In the genomic region with DNA sequence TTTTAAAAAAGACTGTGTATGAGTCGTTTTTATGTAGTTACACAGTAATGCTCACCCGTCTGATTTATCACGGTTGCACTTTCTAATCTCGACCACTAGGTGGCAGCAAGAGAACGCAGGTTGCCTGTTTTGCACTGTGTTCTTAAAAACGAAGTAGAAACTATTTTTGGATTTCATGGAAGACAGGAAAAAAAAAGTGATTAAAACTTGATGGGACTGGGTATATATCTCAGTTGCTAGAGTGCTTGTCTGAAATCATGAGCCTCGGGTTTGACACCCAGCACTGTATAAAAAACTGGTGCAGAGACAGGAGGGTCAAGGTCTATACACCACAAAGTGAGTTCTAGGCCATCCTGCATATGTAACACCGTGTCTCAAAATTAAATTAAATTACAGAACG, we compare ENCODE assay signal across 8 mouse cellular contexts. TPM values are rescaled to one million over a fixed set of nuclear protein-coding genes. Genes with fewer than 3 reads are reported as not detected.
DNase-seq lines count a peak whose midpoint lies in the region; ATAC-seq and TF ChIP-seq lines count a peak whose summit lies in the region.

No protein-coding gene starts in this region.

- DNase-seq in gastrocnemius, postnatal 10 days, result peak; percentile 16
- no peak for DNase-seq in gastrocnemius, postnatal 25 days
- DNase-seq in G1E (ENCODE audit: low spot score), result peak; percentile 19
- peak; percentile 32 to 42 for DNase-seq in cerebellum, postnatal 36 days
- peak; percentile 55 for DNase-seq in heart, postnatal 4 days
- peak; percentile 46 to 61 for DNase-seq in layer of hippocampus, postnatal 10 days (ENCODE audit: low spot score in 2 of 2)
- DNase-seq in splenic B cell, adult 2 months (ENCODE audit: low read depth, low spot score), result peak; percentile 70

- TF ChIP-seq CTCF in G1E (IDR thresholded peaks at IDR 0.05; ENCODE audit: low read depth, low read length), result peak; percentile 82

- ATAC-seq in G1E (ENCODE audit: extremely low read depth, insufficient number of reproducible peaks, low FRiP score, poor library complexity, severe bottlenecking), result peak; percentile 49; the same call in 1 of the 2 replicates
- peak; percentile 79 for ATAC-seq in megakaryocyte-erythroid progenitor cell, adult 5-6 weeks (replicated peaks; ENCODE audit: low FRiP score, low TSS enrichment, poor library complexity, severe bottlenecking)

- no peaks in the 10 kb centered on the region for H3K36me3 ChIP-seq in G1E (replicated peaks)
- no peaks in the 10 kb centered on the region for H3K36me3 ChIP-seq in splenic B cell, adult 2 months (ENCODE audit: control insufficient read depth, insufficient read depth, low read length, poor library complexity, severe bottlenecking)

- H3K4me3 ChIP-seq in G1E (ENCODE audit: low read depth, low read length), result no peak overlapping the region

- no peaks in the 10 kb centered on the region for H3K9me3 ChIP-seq in G1E (replicated peaks)

- peaks cover 5% of the 10 kb centered on the region for H3K27me3 ChIP-seq in G1E (ENCODE audit: insufficient read depth, low read length)
- no peaks in the 10 kb centered on the region for H3K27me3 ChIP-seq in splenic B cell, adult 2 months (ENCODE audit: control insufficient read depth, insufficient read depth, low read length, poor library complexity, severe bottlenecking)

- H3K4me1 ChIP-seq in G1E (ENCODE audit: insufficient read depth, low read depth, low read length), result peaks cover 5% of the 10 kb centered on the region

RNA-seq across cellular contexts. Expression of gene C1d, which starts 22.6 kb away (rescaled TPM):
- total RNA-seq in gastrocnemius, postnatal 10 days (2021), result 10 to 100 TPM; 43.7 to 45.8 TPM
- total RNA-seq in gastrocnemius, postnatal 25 days (2021), result 10 to 100 TPM; 29.5 to 30.4 TPM
- total RNA-seq in G1E (2014; fragmentation: Nextera tagmentation) (9.3 and 15.0 TPM in 2 replicates), G1E (2017) (33.4 and 39.8 TPM in 2 replicates)
- polyA plus RNA-seq in G1E (2012), result 1.7 and 2.7 TPM in 2 replicates
- total RNA-seq in heart, postnatal 4 days (2021), result 10 to 100 TPM; 38.8 to 45.1 TPM
- 10 to 100 TPM; 68.0 to 80.1 TPM for total RNA-seq in layer of hippocampus, postnatal 10 days (2021)
- total RNA-seq in megakaryocyte-erythroid progenitor cell, adult 5-6 weeks (2014; fragmentation: Nextera tagmentation), result 47.5 and 56.5 TPM in 2 replicates
- total RNA-seq in megakaryocyte-erythroid progenitor cell, adult 5-6 weeks (2017), result 55.2 and 67.6 TPM in 2 replicates
